Mouse (Mus musculus) spleen, adult 2 months (tissue): ENCODE measurements around the gene Sprr1b.

Source experiments
- CTCF ChIP-seq: fragments of 200-500 bp; IDR thresholded peaks from 2 replicates; pipeline ENCODE4 v1.5.1; 2011; ENCODE audit warnings: mild to moderate bottlenecking, inconsistent platforms; ENCODE audit not compliant: insufficient read depth, insufficient read length, insufficient replicate concordance; ENCODE audit errors: extremely low read depth
- POLR2A ChIP-seq: fragments of 200-500 bp; IDR thresholded peaks from 2 replicates; pipeline ENCODE4 v1.6.1; 2011; ENCODE audit warnings: low read depth, low read length, inconsistent platforms

DNA sequence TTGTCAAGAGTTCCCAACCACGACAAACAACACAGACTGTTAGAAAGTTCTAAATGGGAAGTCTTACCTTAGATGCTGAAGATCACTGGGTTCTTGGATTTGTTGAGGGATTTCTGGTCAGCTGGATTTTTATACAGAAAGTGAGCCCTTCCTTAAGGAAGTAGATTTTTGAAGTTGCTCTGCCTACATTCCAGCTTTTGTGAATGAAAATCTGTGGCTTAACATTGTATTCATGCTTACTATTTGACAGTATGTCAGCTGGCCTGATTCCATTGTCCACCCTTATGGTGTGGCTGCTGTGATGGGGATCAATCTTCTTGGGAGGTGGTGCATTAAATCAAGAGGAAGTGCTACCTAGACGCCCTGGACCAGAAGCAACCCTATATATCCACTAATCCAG, 20.0 kb upstream of the Sprr1b start, which contains the start of gene Sprr3:
- TF ChIP-seq POLR2A (no peak), CTCF (no peak)
